Mouse (Mus musculus): ENCODE measurements at regions not wholly inside any gene's neighbourhood (a gene's known extent, or its start where the extent isn't known, plus 50 kb on each side); places are given as distances from the start of the nearest gene placed in this dataset.

DNA sequence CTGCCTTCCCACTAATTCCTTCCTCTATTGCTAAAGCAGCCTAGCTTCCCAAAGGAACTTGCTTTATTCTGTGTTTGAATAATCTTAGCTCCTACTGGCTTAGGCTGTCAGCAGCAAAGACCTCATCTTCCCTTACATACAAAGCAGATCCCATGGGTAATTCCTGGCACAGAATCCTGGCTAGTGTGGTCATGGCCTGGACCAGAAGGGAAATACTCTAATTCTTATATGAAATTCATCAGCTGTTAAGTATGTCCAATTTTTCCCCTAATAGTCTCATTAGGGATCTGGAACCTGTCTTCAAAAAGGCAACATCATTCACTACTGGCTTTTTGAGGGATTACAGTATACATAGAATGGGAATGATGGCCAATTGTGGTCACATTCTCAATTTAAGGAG lies 135.0 kb downstream of the Inhba start:
- no peak for TF ChIP-seq CTCF (IDR thresholded peaks at IDR 0.05; ENCODE audit: control insufficient read depth, insufficient read depth, low read length)
- no peak for TF ChIP-seq POLR2A (IDR thresholded peaks at IDR 0.05; ENCODE audit: borderline replicate concordance, control insufficient read depth, low read depth, low read length)

Measured in bone marrow, adult 2 months (tissue).